Mouse (Mus musculus) thymus, postnatal 14 days (tissue): ENCODE results near the gene Tm7sf2.
A peak's percentile ranks its signal among the peaks of the same experiment; 100 is the strongest.

ENCODE experiments used
- DNase-seq: peaks from one replicate; pipeline ENCODE4 v3.0.0; 2021

Gene Tm7sf2

GRCm38 (mm10) chr19:6040002-6040401 lies 28.2 kb downstream of the Tm7sf2 start:
- no peak for DNase-seq

GRCm38 (mm10) chr19:6038326-6038725 lies 29.8 kb downstream of the Tm7sf2 start:
- DNase-seq: no peak

GRCm38 (mm10) chr19:6037695-6038094 lies 30.5 kb downstream of the Tm7sf2 start:
- DNase-seq: no peak

GRCm38 (mm10) chr19:6035966-6036585 lies 32.1 kb downstream of the Tm7sf2 start:
- DNase-seq: no peak

- no peak for DNase-seq
Measured at GRCm38 (mm10) chr19:6030520-6031280, 37.5 kb downstream of the Tm7sf2 start.

GRCm38 (mm10) chr19:6029426-6029825 lies 38.7 kb downstream of the Tm7sf2 start:
- no peak for DNase-seq

- DNase-seq: no peak
Measured at GRCm38 (mm10) chr19:6028991-6029390, 39.2 kb downstream of the Tm7sf2 start.

- no peak for DNase-seq
Measured at GRCm38 (mm10) chr19:6023930-6024329, 44.2 kb downstream of the Tm7sf2 start.

- DNase-seq: no peak
Measured at GRCm38 (mm10) chr19:6023059-6023458, 45.1 kb downstream of the Tm7sf2 start.

GRCm38 (mm10) chr19:6020276-6020675 lies 47.9 kb downstream of the Tm7sf2 start:
- DNase-seq: no peak

- DNase-seq: peak; percentile 90
Measured at GRCm38 (mm10) chr19:6018142-6019089, 49.8 kb downstream of the Tm7sf2 start.

GRCm38 (mm10) chr19:6016532-6016931 lies 51.6 kb downstream of the Tm7sf2 start:
- DNase-seq: peak; percentile 20

GRCm38 (mm10) chr19:6015511-6016315 lies 52.5 kb downstream of the Tm7sf2 start, which contains the start of gene Capn1:
Capn1 (minus strand) TSS chr19:6015897.
- peak; percentile 90 for DNase-seq

GRCm38 (mm10) chr19:6014991-6015510 lies 53.1 kb downstream of the Tm7sf2 start:
- peak; percentile 75 for DNase-seq

- DNase-seq: no peak
Measured at GRCm38 (mm10) chr19:6013691-6014090, 54.5 kb downstream of the Tm7sf2 start.
